Mouse (Mus musculus) neural tube, embryonic 10.5 days (tissue): Measurements from ENCODE around the gene Egf.
A peak's percentile ranks its signal among the peaks of the same experiment; 100 is the strongest.
"Not testable (repeated sequence)": the region's sequence is repeated elsewhere in the genome, so short reads cannot be mapped to it uniquely, and the experiment has no call there.

Experiments
- DNase-seq: peaks from one replicate; pipeline ENCODE4 v3.0.0-alpha.2; 2017; ENCODE audit warnings: low spot score; ENCODE audit errors: extremely low spot score

The Egf gene

DNA sequence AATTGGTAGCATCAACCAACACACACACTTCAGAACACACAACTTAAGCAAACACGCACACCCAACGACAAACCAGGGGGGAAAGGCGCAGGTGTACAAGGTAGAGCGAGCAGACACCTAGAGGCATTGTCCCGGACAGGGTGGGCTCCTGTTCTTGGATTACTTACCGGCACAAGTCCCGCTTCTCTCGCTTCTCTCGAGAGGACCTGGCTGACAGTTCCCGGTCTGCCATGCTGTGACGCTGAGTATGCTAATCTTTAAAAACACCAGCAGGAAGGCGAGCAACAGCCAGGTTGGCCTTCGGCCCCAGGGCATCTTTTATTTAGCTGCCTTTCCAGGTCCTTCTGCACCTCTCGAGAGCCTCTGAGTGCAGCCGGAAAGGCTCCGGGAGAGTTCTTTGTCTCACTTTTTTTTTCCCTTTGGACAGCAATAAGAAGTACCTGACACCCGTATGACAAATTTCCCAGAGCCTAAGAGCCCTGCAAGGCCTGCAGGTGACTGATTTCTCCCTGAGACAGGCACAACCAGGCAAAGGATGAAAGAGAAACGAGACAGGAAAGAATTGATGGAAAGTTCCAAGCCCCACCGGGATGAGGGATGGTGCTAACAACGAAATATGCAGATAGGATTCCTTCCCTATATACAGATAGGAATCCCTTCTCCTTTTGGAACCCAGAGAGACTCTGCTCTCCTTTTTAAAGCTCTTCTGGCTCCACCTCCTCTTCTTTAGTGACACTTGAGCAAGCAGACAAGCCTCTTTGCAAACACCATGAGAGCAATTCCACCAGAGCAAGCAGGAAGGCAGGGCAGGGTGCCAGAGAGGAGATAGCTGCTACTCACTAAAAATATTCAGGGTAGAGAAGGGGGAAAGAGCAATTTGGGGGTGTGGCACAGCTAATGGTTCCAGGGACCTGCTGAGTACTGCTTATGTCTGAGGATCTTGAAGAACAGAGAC is at the start of gene Egf:
Gene Egf, minus strand, starts transcription at position 667 of the 955 bp plus-strand sequence.
- peak; percentile 23 for DNase-seq

DNA sequence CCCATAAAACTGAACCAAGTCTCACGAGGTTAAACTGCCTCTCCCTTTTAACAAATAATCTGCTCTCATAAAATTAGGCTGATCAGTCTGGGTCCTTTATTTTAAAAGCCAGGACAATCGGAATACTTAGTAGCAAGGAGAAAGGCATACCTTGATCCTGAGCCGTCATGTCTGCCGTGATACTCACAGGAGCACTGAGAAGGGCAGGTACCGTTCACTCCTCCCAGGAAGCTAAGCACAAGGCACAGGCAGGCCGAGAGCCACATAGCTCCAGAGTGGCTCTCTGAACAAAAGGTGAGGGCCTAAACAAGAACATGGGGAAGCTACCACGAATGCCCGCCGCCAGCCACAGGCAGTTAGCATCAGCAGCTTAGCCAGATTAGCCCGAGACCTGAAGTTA is 48.6 kb upstream of the Egf start, which contains the start of gene Lrit3:
Gene Lrit3, minus strand, starts transcription at position 266 of the 400 bp plus-strand sequence.
- no peak for DNase-seq

DNA sequence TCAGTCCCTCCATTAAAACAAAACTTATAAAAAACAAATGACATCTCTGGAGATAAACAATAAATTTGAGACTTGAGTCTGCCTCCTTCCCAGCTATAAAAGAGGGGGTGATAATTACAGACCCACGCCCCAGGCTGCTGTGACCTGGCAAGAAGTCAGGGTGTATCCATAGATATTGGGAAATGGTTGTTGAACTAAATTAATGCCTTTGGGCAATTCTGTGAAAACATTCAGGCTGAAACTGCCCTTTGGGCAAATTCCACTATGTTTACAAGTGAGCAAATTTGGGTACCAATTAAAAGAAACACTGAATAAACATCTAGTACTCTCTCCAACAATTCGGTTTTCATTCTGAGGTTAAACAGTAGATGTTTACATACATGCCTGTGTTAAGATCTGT is 43.9 kb upstream of the Egf start:
- DNase-seq, result no peak

DNA sequence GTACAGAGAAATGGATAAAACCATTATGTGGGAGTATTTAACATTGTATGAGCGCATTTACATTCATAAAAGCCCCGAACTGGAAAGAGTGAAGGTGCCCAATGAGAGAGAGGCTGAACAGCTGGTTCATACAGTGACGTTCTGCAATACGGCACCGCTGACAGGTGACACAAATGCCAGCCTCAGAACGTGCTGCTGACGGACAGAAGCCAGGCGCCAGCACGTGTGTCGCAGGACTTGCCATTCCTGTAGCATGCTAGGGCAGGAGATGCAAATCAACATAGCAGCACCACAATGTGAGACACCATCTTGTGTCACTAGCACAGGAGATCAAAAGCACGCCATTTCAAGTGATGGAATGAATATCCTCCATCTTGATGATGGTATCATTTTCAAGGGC is 43.4 kb upstream of the Egf start:
- no peak for DNase-seq

DNA sequence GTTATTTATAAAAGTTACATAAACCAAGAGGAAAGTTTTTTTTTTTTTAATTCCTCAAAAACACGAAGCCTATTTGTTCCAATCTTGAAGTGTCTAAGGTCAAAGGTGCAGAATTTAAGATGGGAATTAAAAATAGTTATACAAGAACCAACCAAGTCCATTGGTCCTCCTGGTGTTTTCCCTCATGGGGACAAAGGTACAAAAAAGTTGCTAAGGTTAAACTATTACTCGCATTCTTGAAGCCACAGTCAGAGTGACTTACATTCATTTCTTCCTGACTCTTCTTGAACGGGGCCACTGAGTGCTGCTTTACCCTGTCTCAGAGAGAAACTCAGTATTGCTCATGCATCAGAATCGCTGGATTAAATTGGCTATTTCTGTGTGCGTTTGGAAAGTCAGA is 42.2 kb upstream of the Egf start:
- DNase-seq, result no peak

DNA sequence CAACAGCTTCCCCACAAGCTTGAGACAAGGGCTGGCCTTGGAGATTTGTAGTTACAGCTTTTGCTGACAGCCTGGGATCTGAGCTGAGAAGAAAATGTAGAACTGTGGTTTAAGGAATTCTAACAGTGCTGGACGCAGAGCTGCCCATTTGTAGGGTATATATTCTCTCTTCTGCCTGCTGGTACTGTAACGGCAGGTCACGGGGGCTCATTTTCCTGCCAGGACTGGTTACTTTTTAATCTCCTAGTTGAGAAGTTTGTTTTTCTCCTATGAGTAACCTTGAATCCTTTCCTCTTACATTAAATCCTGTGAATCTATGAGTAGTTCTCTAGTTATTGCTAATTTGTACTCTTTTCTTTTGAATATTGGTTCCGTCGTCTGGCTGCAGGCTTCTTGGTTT is 38.7 kb upstream of the Egf start:
- no peak for DNase-seq

DNA sequence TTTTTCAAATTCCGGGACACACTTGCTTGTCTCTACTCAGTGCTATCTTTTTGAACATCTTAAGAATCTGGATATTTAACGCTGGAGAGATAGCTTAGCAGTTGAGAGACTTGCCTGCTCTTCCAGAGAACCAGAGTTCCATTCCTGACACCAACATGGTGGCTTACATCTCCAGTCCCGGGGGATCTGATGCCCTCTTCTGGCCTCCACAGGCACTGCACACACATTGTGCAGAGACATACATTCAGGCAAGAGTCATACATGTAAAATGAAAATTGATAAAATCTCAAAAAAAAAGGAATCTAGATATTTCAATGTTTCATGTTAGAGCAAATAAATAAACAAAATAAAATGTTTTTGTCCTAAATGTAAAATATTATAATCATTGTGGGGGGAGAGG is 27.6 kb upstream of the Egf start:
- no peak for DNase-seq

DNA sequence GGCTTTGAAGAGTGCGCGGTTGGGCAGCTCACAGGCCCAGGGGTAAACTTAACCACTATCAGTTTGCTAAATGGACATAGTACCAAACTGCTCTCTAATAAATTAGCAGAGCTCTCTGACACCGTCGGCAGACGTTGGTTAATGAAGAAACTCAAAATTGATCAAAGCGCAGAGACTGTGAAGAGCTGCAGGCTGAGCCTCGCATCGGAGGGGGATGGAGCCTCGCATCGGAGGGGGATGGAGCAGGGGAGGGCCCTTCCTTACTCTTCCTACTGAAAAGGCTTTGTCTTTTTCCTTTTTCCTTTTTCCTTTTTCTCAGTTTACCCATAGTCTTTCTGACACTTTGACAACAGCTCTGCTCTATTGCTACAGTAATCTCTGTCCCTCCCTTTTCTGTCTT is 26.3 kb upstream of the Egf start:
- DNase-seq, result no peak

DNA sequence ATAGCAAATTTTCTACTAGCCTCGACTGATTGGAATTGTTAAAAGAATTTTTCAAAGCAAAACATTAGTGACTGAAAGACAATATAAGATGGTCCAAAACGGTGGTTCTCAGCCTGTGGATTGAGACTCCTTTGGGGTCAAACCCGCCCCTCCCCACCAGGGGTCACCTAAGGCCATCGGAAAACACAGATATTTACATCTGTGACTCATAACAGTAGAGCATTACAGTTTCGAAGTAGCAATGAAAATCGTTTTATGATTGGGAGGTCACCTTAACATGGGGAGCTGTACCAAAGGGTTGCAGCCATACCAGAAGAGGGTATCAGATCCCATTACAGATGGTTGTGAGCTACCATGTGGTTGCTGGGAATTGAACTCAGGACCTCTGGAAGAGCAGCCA is 16.1 kb upstream of the Egf start:
- DNase-seq, result no peak

DNA sequence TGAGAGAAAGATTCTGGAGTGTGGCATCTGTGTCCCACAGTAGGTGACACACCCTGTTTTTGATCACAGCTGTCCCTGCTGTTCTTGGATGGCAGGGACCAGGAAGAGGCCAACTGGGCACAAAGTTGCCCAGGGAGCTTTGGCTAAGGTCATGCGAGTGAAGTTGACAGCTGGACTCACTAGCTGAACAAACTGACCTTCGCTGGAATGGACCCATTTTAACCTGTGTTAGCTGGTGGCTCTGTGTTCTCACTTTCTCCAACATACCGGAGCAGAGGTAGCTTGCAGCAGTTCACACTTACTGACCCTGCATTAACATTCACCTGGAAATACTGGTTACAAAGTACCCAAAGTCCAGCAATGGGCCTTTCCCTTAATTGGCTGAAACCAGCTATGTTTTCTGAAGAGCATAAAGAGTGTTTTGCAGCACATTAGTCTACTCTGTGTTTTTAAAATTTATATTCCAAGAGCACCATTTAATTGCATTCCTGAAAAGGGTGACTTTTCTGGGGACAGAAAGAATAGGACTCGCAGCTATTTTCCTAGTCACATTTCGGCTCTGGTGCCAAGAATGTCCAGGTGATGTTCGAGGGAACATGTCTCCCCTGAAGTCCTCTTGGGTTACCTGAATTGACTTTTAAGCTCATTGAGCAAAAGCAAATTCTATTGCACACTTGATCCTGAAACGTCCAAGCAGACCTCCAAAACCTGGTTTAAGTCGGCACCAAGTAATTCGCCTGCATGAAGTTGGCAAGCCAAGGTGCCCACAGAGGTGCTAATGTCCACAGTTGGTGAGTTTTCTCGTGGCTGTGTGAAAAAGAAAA is 12.1 kb upstream of the Egf start:
- DNase-seq, result no peak

DNA sequence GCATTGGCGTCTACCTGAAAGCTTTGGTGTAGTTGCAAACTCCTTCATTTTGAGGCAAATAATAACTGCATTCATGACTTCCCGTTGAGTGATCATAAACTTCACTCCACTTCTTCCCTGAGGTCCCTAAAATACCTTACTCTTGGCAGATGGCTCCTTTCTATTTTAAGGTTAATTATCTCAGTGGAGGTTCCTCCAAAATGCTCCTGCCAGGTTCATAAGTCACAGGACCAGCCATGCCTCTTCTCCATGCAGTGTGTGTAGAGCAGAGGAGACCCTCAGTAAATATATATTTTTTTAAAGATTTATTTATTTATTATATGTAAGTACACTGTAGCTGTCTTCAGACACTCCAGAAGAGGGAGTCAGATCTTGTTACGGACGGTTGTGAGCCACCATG is 11.0 kb upstream of the Egf start:
- no peak for DNase-seq

DNA sequence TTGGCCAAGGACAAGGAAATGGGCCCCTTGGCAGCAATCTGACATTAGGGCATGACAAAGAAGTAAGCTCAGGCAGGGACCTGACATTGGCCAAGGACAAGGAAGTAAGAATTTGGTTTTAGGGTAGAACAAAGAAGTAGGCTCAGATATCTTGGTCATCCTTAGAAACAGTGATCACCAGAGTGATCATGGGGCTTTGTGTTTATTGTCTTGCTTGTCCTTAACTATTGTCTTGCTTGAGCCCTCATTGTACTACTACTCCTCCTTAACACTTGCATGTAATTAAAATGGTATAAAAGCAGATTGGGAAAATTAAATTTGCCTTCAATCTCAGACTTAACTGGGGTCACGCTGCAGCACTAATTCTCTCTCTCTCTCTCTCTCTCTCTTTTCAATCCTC is 2.5 kb upstream of the Egf start:
- DNase-seq, result not testable (repeated sequence)

DNA sequence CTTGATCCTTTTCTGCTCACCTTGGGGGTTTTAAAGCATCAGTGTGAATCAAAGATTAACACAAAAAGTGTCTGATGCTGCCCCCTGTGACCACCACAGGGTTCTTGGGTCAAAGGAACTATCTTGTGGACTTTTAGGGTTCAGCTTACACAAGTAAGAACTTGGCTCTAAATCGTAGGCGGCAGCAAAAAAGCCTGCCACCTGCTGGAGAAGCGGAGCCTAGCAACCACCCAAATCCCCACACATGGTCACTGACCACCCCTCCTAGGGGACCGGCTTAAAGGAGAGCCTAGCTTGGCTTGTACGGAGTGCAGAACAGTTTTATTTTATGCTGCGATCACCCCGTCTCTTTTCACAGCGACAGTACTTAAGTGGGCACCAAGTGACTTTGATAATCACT is 10.3 kb downstream of the Egf start:
- peak; percentile 50 for DNase-seq

DNA sequence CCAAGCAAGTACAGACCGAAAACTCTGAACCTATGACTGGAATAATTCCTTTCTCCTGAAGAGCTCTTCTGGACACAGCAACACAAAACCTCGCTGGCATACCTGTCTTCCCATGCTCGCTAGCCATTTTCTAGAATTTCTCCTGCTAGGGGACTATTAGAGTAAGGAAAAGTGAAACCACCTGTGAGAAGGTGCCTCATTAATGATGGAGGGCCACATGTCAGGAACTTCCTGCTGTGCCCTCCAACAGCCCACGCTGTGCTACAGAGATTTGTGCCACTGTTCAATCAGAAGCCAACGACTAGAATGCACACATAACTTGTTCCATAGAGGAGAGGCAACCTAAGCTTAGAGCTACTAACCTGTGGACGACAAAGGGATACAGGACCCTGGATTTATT is 12.3 kb downstream of the Egf start:
- no peak for DNase-seq

DNA sequence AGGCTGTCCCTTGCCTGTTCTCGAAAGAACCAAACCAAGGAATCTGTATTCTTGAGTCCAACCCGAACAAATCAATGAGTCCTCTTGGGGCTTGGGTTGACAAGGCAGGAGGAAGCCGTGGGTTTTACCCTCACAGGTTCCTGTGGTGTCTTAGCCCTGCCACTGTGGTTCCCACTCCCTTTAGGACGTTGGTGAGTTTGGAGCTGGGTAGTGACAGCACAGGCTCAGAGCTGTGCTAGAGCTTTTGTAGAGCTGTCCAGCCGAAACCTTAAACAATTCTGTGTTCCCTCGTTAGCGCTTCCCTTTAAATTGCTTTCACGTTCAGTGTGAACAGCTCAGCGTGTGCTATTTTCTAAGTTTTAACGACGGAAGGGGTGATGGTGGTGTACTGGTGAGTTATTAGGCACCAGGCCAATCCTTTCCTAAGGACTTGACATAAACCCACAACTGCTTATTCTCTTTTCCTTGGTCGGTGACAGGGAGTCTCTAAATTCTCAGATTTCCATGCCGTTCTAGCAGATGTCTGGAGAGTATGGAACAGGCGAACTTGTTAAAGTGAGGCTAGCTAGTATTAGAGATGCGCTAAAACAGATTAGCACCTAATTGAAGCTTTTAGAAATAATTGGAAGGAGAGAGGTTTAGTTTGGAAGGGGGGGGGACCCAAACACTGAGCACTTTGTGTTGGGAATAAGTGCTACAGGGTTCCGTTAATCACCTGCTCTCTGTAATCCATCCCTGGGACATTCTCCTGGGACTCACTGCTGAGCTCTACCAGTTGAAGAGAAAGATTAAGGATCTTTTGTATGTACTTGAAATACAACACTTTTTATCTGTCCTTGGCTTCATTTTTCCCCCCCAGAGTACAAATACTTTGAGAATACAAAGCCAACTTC is 16.6 kb downstream of the Egf start:
- DNase-seq, result no peak

DNA sequence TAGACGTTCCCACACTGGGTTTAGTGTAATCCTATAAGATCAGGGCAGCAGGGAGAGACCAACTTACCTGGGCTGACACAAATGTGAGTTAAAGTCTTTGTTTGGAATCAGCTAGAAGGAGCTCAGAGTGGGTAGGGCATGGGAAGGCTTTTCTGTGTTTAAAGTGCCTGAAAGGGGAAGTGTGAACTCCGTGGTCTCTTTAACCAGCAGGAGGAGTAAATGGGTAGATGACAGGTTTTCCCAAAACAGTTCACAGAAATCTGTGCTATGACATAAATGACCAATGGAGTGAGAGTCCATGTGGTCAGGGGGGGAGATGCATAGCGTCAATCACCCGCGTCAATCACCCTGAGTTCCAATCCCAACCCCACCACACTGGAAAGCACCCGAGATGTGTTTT is 23.5 kb downstream of the Egf start:
- no peak for DNase-seq

DNA sequence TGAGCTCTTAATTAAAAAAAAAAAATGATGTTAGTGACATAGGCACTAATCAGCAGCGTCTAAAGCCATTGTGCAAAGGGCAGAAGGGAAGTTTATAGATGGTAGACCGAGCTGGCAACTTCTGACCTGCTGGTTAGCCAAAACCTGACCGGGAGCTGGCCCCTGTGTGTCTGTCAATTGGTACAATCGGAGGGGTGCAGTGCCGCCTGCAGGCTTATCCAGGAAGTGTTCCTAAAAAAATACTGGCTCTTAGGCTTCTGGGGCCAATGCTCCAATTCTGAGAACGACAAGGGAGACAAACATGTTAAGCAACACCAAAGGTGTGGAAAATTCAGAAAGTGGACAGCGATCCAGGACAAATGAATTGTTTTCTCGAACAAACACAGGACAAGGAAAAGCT is 24.7 kb downstream of the Egf start:
- DNase-seq, result peak; percentile 39

DNA sequence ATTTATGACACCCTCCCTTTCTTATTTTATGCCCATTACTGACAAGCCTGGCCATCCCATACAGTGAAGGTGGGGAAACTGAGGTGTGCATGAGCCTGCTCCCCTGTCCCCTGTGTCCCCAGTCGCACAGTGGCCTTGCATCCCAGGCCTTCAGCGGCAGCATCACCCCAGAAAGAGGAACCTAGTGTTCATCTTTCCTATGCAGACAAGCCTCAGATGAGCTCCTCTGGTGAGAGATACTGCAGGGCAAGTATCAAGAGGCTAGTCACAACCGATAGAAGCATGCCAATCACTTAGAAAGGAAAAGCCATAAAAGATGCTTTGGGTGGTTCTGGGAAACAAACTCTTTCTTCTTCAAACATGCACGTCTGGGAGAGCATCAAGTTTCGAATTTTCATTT is 25.2 kb downstream of the Egf start:
- DNase-seq, result no peak

DNA sequence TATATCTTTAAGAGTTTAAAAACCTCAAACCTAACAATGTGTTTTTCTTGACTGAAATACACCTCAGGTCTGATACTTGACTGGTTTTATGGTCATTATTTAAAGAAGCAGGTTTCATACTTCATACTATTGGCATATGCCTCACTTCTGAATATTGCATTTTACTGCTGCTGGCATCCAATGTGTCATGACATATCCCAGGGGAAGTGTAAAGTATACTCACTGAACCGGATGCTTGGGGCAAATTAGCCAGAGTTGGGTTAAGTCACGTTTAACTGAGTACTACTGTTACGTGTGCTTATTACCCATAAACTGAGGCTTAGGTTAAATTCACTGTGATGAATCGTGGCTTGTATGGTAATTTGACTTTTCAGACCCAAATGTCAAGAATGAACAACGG is 29.5 kb downstream of the Egf start:
- DNase-seq, result no peak

DNA sequence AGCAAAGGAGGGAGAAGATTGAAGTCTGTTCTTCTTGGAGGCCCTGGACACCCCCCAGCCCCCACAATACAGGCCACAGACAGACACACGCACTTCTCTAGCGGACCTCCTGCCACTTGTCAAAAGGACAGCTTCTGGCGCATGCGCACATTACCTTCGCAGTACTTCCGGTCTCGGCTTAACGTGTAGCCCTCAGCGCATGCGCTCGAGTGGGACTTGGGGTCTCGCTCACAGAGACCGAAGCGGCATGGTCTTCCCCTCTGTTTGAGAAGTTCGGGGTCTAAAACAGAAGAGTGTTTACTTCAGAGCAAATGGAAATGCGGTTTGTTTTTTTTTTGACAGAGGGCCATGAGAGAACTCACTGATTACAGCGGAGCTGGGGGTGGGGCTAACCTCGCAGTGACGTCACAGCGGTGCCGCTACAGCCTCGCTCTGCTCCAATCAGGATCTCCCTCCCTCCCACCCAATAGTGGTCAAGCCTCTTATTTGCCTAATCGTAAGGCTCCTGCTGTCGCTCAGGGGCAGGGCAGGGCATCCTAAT is 30.1 kb downstream of the Egf start:
- peak; percentile 93 for DNase-seq

DNA sequence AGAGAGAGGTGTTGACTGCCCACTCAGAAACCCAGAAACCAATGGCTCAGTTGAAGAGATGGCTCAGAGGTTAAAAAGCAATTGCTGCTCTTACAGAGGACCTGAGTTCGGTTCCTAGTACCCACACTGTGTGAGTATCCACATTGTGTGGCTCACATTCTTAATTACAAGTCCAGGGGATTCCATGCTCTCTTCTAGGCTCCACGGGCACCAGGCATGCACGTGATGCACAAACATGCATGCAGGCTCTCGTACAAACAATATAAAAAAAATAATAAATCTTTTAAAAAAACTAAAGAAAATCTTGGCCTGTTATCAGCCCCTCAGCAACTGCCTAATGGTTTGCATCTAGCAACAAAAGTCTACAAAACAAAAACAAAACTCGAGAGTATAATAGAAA is 30.6 kb downstream of the Egf start:
- DNase-seq, result no peak
